Mouse (Mus musculus): Measurements from ENCODE around the gene Plod2. TPM values are rescaled to one million over a fixed set of nuclear protein-coding genes. Genes with fewer than 3 reads are reported as not detected.

Plod2 gene
- total RNA-seq, 2 experiments from 2014 or later: not detected

DNA sequence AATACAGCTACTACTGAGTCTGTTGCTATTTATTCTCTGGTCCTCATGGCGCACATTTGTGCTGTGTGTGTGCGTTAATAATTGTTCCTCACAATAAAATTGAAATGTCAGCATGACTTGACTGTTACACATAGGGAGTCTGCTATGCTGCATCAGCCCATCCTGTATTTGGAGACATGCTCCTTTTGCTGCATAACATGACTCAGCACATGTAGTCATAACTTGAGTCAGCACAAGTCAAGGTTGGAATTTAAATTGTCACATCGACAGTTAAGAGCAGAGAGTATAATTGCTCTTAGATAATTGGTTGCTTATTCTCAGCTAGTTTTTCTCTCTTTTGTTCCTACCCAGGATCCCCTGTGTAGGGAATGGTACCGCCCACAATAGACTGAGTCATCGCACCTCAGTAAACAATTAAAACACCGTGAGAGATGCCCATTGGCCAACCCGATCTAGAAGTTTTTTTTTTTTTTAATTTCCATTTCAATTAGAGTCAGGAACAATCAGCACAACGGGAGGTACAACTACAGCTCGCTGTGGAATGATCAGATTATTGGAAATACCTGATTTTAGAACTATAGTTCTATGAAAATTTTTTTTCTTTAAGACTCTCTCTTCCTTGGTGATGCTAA is 55.0 kb downstream of the Plod2 start:
- ATAC-seq (replicated peaks; ENCODE audit: low FRiP score, poor library complexity, severe bottlenecking): no peak

- no peak for ATAC-seq (replicated peaks; ENCODE audit: low FRiP score, poor library complexity, severe bottlenecking)
Observed at GRCm38 (mm10) chr9:92597776-92598175, 55.8 kb downstream of the Plod2 start.

DNA sequence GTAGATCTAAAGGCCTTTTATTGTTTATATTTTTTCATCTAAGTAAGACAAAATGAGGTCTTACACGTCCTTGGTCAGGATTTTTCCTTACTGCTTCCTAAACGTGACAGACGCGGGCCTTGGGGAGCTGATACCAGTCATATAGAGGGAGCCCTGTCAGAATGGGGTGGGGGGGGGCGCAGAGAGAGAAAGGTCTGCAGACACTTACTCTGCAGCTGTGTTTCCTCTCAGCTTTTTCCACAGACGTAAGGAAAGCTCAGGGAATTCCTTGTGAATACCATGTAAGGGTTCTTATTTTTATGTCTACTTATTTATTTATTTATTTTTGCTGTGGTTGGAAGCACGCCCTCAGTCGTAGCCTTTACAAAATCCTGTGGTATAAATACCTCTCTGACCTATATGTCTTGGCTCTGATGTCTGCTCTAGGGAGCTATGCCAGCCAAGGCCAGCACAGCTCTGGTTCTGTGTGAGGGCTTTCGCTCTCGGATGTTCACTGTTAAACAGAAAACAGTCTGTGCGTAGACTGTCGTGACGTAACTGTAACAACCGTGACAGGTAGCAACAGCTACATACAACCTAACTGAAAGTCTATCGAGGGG is 58.0 kb downstream of the Plod2 start:
- no peak for ATAC-seq (replicated peaks; ENCODE audit: low FRiP score, poor library complexity, severe bottlenecking)

DNA sequence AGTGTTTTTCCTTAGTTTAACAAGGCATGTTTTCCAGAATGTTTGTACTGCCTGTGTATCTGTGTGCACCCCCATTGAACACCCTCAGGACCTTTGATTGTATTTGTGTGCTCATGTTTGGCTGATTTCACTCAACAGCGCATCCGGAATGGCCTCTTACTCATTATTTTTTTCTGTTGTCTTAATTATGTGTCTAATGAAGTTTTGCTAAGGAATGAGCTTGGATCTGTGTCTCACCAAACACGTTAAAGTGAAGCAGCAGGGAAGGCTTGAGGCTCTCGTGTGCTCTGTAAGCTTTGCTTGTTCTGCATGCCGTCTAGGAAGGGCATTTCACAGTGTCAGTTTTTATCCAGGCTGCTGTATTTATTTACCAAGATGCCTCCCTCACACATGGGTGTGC is 59.5 kb downstream of the Plod2 start:
- no peak for ATAC-seq (replicated peaks; ENCODE audit: low FRiP score, poor library complexity, severe bottlenecking)

- ATAC-seq (replicated peaks; ENCODE audit: low FRiP score, poor library complexity, severe bottlenecking): no peak
Observed at GRCm38 (mm10) chr9:92603541-92603940, 61.5 kb downstream of the Plod2 start.

DNA sequence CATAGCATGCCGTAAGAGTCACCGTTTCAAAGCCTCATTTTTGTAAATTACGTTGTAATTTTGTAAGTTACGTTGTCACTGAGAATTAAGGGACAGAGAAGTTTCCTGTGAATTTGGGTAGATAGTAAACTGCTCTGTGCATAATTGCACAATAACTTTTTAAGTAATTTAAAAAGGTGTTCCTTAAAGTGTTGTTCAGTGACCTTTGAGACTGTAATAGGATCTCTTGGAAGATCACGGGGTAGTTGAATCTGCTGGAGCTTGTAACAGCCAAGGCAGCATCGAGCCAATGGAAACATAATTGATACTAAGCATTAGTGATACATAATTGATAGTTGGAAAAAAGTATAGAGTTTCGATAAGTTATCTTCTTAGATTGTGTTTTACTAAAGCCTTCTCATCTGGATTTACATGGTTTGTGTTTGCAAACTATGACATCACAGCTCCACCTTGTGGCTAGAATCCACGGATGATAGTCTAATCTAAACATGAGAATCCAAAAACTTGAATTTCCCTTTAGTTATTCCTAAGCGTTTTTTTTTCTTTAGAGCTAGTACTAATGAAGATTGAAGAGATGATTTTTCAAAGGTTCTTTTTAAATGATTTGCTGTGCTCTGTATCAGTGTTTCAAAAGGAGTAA is 68.7 kb downstream of the Plod2 start:
- ATAC-seq (replicated peaks; ENCODE audit: low FRiP score, poor library complexity, severe bottlenecking): no peak

DNA sequence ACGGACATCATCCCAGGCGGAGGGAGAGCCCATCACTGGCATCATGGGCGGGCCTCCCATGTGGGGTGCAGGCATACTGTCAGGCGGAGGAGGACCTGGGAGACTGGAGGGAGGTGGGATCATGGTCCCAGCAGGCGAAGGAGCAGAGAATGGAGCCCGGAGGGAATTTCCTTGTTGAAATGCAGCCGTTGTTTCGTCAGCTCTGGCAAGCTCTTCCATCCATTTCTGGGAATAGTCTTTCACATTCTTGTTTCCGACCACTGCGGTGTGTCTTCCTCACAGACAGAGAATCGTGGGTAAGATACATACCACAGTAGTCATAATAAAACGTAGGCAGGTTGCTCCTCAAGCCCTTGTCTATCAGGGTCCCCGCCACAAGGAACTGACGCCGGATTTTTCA is 70.6 kb downstream of the Plod2 start:
- no peak for ATAC-seq (replicated peaks; ENCODE audit: low FRiP score, poor library complexity, severe bottlenecking)

- no peak for ATAC-seq (replicated peaks; ENCODE audit: low FRiP score, poor library complexity, severe bottlenecking)
Observed at GRCm38 (mm10) chr9:92613206-92613605, 71.2 kb downstream of the Plod2 start.

DNA sequence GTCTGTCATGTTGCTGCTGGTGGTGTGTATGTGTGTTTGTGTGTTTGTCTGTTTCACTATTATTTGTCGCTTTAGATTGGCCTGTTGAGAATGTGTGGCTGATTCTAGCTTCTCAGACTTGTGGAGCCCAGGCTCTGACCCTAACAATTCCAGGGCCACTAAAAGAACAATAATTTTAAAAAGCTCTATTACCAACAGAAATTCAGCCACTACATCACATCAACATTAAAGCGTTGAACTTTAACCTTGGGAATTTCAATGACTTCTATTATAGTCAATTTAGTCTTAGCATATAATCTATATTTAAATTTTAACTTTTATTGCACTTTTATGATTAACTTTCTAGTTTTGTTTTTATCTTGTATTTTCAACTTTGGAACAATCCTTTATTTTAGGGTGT is 74.4 kb downstream of the Plod2 start:
- ATAC-seq (replicated peaks; ENCODE audit: low FRiP score, poor library complexity, severe bottlenecking): no peak

DNA sequence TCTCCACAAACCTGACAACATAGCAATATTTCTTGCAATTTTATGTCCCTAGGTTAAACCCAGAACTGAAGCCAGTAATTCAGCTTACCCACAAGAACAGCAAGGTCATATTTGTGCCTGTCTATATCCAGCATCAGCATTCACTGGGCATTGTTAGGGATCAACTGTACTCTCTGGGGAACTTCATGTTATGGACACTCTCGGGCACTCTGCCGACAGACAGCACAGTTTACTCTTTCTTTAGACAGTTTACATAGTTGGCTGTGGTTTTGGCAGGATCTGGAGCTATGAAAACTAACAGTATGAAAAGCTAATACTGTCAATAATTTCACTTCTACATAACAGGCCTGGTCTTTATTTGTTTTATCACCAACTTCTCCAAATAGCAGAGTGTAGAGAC is 75.4 kb downstream of the Plod2 start:
- ATAC-seq (replicated peaks; ENCODE audit: low FRiP score, poor library complexity, severe bottlenecking): no peak

- no peak for ATAC-seq (replicated peaks; ENCODE audit: low FRiP score, poor library complexity, severe bottlenecking)
Observed at GRCm38 (mm10) chr9:92620088-92620487, 78.1 kb downstream of the Plod2 start.

- no peak for ATAC-seq (replicated peaks; ENCODE audit: low FRiP score, poor library complexity, severe bottlenecking)
Observed at GRCm38 (mm10) chr9:92621246-92621645, 79.2 kb downstream of the Plod2 start.

GRCm38 (mm10) chr9:92621878-92622282 is 79.9 kb downstream of the Plod2 start:
- no peak for ATAC-seq (replicated peaks; ENCODE audit: low FRiP score, poor library complexity, severe bottlenecking)

GRCm38 (mm10) chr9:92634792-92635191 is 92.8 kb downstream of the Plod2 start:
- ATAC-seq (replicated peaks; ENCODE audit: low FRiP score, poor library complexity, severe bottlenecking): peak; percentile 55; the same call in 1 of the 2 replicates

DNA sequence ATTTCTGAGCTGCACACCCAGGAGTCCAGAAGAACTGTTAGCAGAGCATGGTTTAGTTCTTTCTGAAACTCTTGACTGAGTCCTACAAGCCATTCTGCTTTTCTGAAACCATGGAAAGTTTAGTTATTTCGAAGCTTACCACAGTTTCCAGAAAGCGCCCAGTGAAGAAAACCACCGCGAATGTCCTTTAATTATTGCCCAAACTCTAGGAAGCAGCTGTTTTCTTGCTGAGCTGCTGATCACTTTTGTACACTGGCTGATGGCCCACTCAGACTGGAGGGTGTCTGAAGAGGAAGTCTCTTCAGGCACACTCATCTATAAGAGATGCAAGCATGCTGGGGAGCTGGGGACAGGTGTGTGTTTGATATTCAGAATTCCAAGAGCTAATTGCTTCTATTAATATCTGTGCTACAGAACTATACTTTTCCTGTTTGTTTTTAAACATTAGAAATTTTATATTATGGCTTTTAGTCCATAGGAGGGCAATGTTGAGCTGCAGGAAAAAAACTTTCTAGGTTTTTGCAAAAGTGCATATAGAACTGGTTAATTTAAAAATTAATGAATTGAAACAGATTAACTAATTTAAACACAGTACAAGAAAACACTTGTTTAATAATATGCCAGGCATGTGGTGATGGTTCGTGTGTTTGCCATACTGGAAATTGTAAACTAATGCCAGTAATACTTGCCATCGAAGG is 97.3 kb downstream of the Plod2 start:
- no peak for ATAC-seq (replicated peaks; ENCODE audit: low FRiP score, poor library complexity, severe bottlenecking)

GRCm38 (mm10) chr9:92641717-92642116 is 99.7 kb downstream of the Plod2 start:
- no peak for ATAC-seq (replicated peaks; ENCODE audit: low FRiP score, poor library complexity, severe bottlenecking)

Other genes starting within 250 kb of the Plod2 start
- not detected in 2 replicates for gene 1700057G04Rik, start 232.8 kb upstream of the Plod2 start, total RNA-seq (2015; ENCODE audit: low replicate concordance)
- not detected in 2 replicates for gene 1700057G04Rik, start 232.8 kb upstream of the Plod2 start, total RNA-seq (2017; ENCODE audit: low replicate concordance)
- 1.3 and 2.9 TPM in 2 replicates for gene Plscr4, start 84.8 kb upstream of the Plod2 start, total RNA-seq (2015; ENCODE audit: low replicate concordance)
- gene Plscr4, start 84.8 kb upstream of the Plod2 start, total RNA-seq (2017; ENCODE audit: low replicate concordance): 2.2 and 2.5 TPM in 2 replicates

All from erythroblast, adult 5-6 weeks (primary cell).